Mouse (Mus musculus) fat pad, adult 2 months (tissue): ENCODE data around the gene Spib.

Experiments used
- DNase-seq: peaks from one replicate; pipeline ENCODE4 v3.0.0-alpha.2; 2011; ENCODE audit warnings: low read depth, low spot score; ENCODE audit errors: extremely low read depth

Gene Spib

GRCm38 (mm10) chr7:44526414-44527154, 5.3 kb downstream of the Spib start:
- DNase-seq = peak; percentile 18

- peak; percentile 33 for DNase-seq
Measured at GRCm38 (mm10) chr7:44525126-44525832, 6.6 kb downstream of the Spib start.

- no peak for DNase-seq
Measured at GRCm38 (mm10) chr7:44524502-44524901, 7.4 kb downstream of the Spib start, which contains the start of gene Mybpc2. Gene Mybpc2 (minus strand): TSS chr7:44524656.

- no peak for DNase-seq
Measured at GRCm38 (mm10) chr7:44523056-44523455, 8.8 kb downstream of the Spib start.

GRCm38 (mm10) chr7:44521710-44522109, 10.2 kb downstream of the Spib start:
- no peak for DNase-seq

GRCm38 (mm10) chr7:44520990-44521389, 10.9 kb downstream of the Spib start:
- no peak for DNase-seq

GRCm38 (mm10) chr7:44519240-44519913, 12.5 kb downstream of the Spib start:
- DNase-seq = no peak

- DNase-seq = no peak
Measured at GRCm38 (mm10) chr7:44507491-44507890, 24.4 kb downstream of the Spib start.

GRCm38 (mm10) chr7:44501563-44502115, 30.2 kb downstream of the Spib start:
- no peak for DNase-seq

- DNase-seq = no peak
Measured at GRCm38 (mm10) chr7:44500046-44500445, 31.8 kb downstream of the Spib start.

GRCm38 (mm10) chr7:44498922-44499321, 32.9 kb downstream of the Spib start:
- no peak for DNase-seq

- DNase-seq = no peak
Measured at GRCm38 (mm10) chr7:44497361-44498055, 34.4 kb downstream of the Spib start.

GRCm38 (mm10) chr7:44496771-44497109, 35.1 kb downstream of the Spib start:
- DNase-seq = no peak

- DNase-seq = peak; percentile 69
Measured at GRCm38 (mm10) chr7:44495992-44496770, 35.7 kb downstream of the Spib start, which contains the start of the genes Emc10 and Fam71e1. Gene Emc10 (minus strand): TSS chr7:44496529. Gene Fam71e1 (plus strand): TSS chr7:44496581.

- no peak for DNase-seq
Measured at GRCm38 (mm10) chr7:44495086-44495485, 36.8 kb downstream of the Spib start.

- DNase-seq = no peak
Measured at GRCm38 (mm10) chr7:44494681-44495080, 37.2 kb downstream of the Spib start.

GRCm38 (mm10) chr7:44492166-44492826, 39.6 kb downstream of the Spib start:
- DNase-seq = no peak

GRCm38 (mm10) chr7:44491391-44491790, 40.5 kb downstream of the Spib start:
- no peak for DNase-seq

- no peak for DNase-seq
Measured at GRCm38 (mm10) chr7:44490281-44490680, 41.6 kb downstream of the Spib start.

GRCm38 (mm10) chr7:44488545-44488944, 43.3 kb downstream of the Spib start:
- no peak for DNase-seq
